Mouse (Mus musculus): ENCODE data around the gene Fbxl17. TPM values are rescaled to one million over a fixed set of nuclear protein-coding genes. Genes with fewer than 3 reads are reported as not detected.

The Fbxl17 gene
- polyA plus RNA-seq, 1 experiment from 2014 or later: 7.5 TPM

- Histone ChIP-seq H3K27ac (peak overlapping the region; percentile 13; the same call in 1 of the 2 replicates), H3K36me3 (no peaks in the 10 kb centered on the region)
- WGBS: 62% methylated on average over 13 of the region's 13 CpGs
Measured at GRCm38 (mm10) chr17:63402741-63403681, 96.8 kb downstream of the Fbxl17 start.

GRCm38 (mm10) chr17:63402170-63402569 lies 97.6 kb downstream of the Fbxl17 start:
- H3K4me3 ChIP-seq (replicated peaks): no peak overlapping the region
- no peaks in the 10 kb centered on the region for H3K36me3 ChIP-seq
- H3K9ac ChIP-seq (replicated peaks): no peak overlapping the region
- no peak for ATAC-seq (ENCODE audit: insufficient number of reproducible peaks, insufficient read depth, low FRiP score, low TSS enrichment, low read depth)
- no peak overlapping the region for H3K4me2 ChIP-seq
- no peaks in the 10 kb centered on the region for H3K27me3 ChIP-seq
- peaks cover 18% of the 10 kb centered on the region for H3K4me1 ChIP-seq (replicated peaks)
- 75% methylated on average over 3 of the region's 3 CpGs for WGBS
- H3K9me3 ChIP-seq: no peaks in the 10 kb centered on the region
- H3K27ac ChIP-seq: no peak overlapping the region

More at GRCm38 (mm10) chr17:63402741-63403681, 96.8 kb downstream of the Fbxl17 start:
- no peak overlapping the region for H3K4me3 ChIP-seq (replicated peaks)
- H3K27me3 ChIP-seq: no peaks in the 10 kb centered on the region
- H3K4me1 ChIP-seq (replicated peaks): peaks cover 18% of the 10 kb centered on the region
- H3K9ac ChIP-seq (replicated peaks): no peak overlapping the region
- no peak for ATAC-seq (ENCODE audit: insufficient number of reproducible peaks, insufficient read depth, low FRiP score, low TSS enrichment, low read depth)
- no peaks in the 10 kb centered on the region for H3K9me3 ChIP-seq
- H3K4me2 ChIP-seq: no peak overlapping the region

- Histone ChIP-seq H3K27me3 (no peaks in the 10 kb centered on the region), H3K9me3 (no peaks in the 10 kb centered on the region)
- 80% methylated on average over 5 of the region's 5 CpGs for WGBS
Measured at GRCm38 (mm10) chr17:63400640-63401039, 99.2 kb downstream of the Fbxl17 start.

GRCm38 (mm10) chr17:63399816-63400215 lies 100.0 kb downstream of the Fbxl17 start:
- Histone ChIP-seq H3K4me2 (no peak overlapping the region), H3K9ac (replicated peaks) (no peak overlapping the region), H3K9me3 (no peaks in the 10 kb centered on the region), H3K36me3 (no peaks in the 10 kb centered on the region), H3K27me3 (no peaks in the 10 kb centered on the region), H3K4me1 (replicated peaks) (peaks cover 10% of the 10 kb centered on the region), H3K27ac (no peak overlapping the region), H3K4me3 (replicated peaks) (no peak overlapping the region)
- no peak for ATAC-seq (ENCODE audit: insufficient number of reproducible peaks, insufficient read depth, low FRiP score, low TSS enrichment, low read depth)
- 90% methylated on average over 8 of the region's 8 CpGs for WGBS

More at GRCm38 (mm10) chr17:63400640-63401039, 99.2 kb downstream of the Fbxl17 start:
- Histone ChIP-seq H3K36me3 (no peaks in the 10 kb centered on the region), H3K4me3 (replicated peaks) (no peak overlapping the region), H3K27ac (no peak overlapping the region), H3K9ac (replicated peaks) (no peak overlapping the region), H3K4me2 (no peak overlapping the region), H3K4me1 (replicated peaks) (peaks cover 10% of the 10 kb centered on the region)
- ATAC-seq (ENCODE audit: insufficient number of reproducible peaks, insufficient read depth, low FRiP score, low TSS enrichment, low read depth): no peak

- H3K9ac ChIP-seq (replicated peaks): no peak overlapping the region
- no peaks in the 10 kb centered on the region for H3K27me3 ChIP-seq
- no peak for ATAC-seq (ENCODE audit: insufficient number of reproducible peaks, insufficient read depth, low FRiP score, low TSS enrichment, low read depth)
- no peaks in the 10 kb centered on the region for H3K9me3 ChIP-seq
- H3K4me2 ChIP-seq: no peak overlapping the region
- 92% methylated on average over 4 of the region's 4 CpGs for WGBS
- no peak overlapping the region for H3K27ac ChIP-seq
- H3K4me3 ChIP-seq (replicated peaks): no peak overlapping the region
- H3K4me1 ChIP-seq (replicated peaks): no peaks in the 10 kb centered on the region
- H3K36me3 ChIP-seq: no peaks in the 10 kb centered on the region
Measured at GRCm38 (mm10) chr17:63391506-63391905, 108.3 kb downstream of the Fbxl17 start.

- no peak overlapping the region for H3K4me2 ChIP-seq
- H3K9ac ChIP-seq (replicated peaks): no peak overlapping the region
- ATAC-seq (ENCODE audit: insufficient number of reproducible peaks, insufficient read depth, low FRiP score, low TSS enrichment, low read depth): no peak
- H3K9me3 ChIP-seq: no peaks in the 10 kb centered on the region
- no peaks in the 10 kb centered on the region for H3K27me3 ChIP-seq
- H3K4me3 ChIP-seq (replicated peaks): no peak overlapping the region
- WGBS: 85% methylated on average over 4 of the region's 4 CpGs
- no peaks in the 10 kb centered on the region for H3K36me3 ChIP-seq
- no peak overlapping the region for H3K27ac ChIP-seq
- H3K4me1 ChIP-seq (replicated peaks): no peaks in the 10 kb centered on the region
Measured at GRCm38 (mm10) chr17:63390951-63391350, 108.9 kb downstream of the Fbxl17 start.

- Histone ChIP-seq H3K9ac (replicated peaks) (no peak overlapping the region), H3K9me3 (no peaks in the 10 kb centered on the region), H3K27ac (no peak overlapping the region), H3K4me1 (replicated peaks) (peaks cover 10% of the 10 kb centered on the region), H3K4me2 (no peak overlapping the region), H3K4me3 (replicated peaks) (no peak overlapping the region), H3K27me3 (no peaks in the 10 kb centered on the region), H3K36me3 (0 out of 2 replicates have a peak, but pooled peaks cover 3% of the 10 kb centered on the region)
- WGBS: 90% methylated on average over 3 of the region's 3 CpGs
- ATAC-seq (ENCODE audit: insufficient number of reproducible peaks, insufficient read depth, low FRiP score, low TSS enrichment, low read depth): no peak
Measured at GRCm38 (mm10) chr17:63370977-63371376, 128.8 kb downstream of the Fbxl17 start.

- H3K9ac ChIP-seq (replicated peaks): no peak overlapping the region
- ATAC-seq (ENCODE audit: insufficient number of reproducible peaks, insufficient read depth, low FRiP score, low TSS enrichment, low read depth): no peak
- no peaks in the 10 kb centered on the region for H3K36me3 ChIP-seq
- H3K4me3 ChIP-seq (replicated peaks): no peak overlapping the region
- no peaks in the 10 kb centered on the region for H3K9me3 ChIP-seq
- H3K27ac ChIP-seq: no peak overlapping the region
- peaks cover 12% of the 10 kb centered on the region for H3K4me1 ChIP-seq (replicated peaks)
- WGBS: 73% methylated on average over 8 of the region's 8 CpGs
- no peaks in the 10 kb centered on the region for H3K27me3 ChIP-seq
- no peak overlapping the region for H3K4me2 ChIP-seq
Measured at GRCm38 (mm10) chr17:63369631-63370310, 130.0 kb downstream of the Fbxl17 start.

- no peak overlapping the region for H3K4me3 ChIP-seq (replicated peaks)
- no peaks in the 10 kb centered on the region for H3K27me3 ChIP-seq
- H3K36me3 ChIP-seq: no peaks in the 10 kb centered on the region
- H3K4me2 ChIP-seq: no peak overlapping the region
- no peak overlapping the region for H3K27ac ChIP-seq
- WGBS: 83% methylated on average over 6 of the region's 6 CpGs
- H3K9ac ChIP-seq (replicated peaks): no peak overlapping the region
- no peaks in the 10 kb centered on the region for H3K9me3 ChIP-seq
- H3K4me1 ChIP-seq (replicated peaks): peaks cover 15% of the 10 kb centered on the region
- ATAC-seq (ENCODE audit: insufficient number of reproducible peaks, insufficient read depth, low FRiP score, low TSS enrichment, low read depth): no peak
Measured at GRCm38 (mm10) chr17:63367476-63367875, 132.3 kb downstream of the Fbxl17 start.

- H3K36me3 ChIP-seq: no peaks in the 10 kb centered on the region
- H3K4me1 ChIP-seq (replicated peaks): peaks cover 15% of the 10 kb centered on the region
- H3K4me3 ChIP-seq (replicated peaks): no peak overlapping the region
- WGBS: 18% methylated on average over 11 of the region's 11 CpGs
- H3K27ac ChIP-seq: no peak overlapping the region
- H3K27me3 ChIP-seq: no peaks in the 10 kb centered on the region
- H3K9ac ChIP-seq (replicated peaks): no peak overlapping the region
- no peak for ATAC-seq (ENCODE audit: insufficient number of reproducible peaks, insufficient read depth, low FRiP score, low TSS enrichment, low read depth)
- H3K9me3 ChIP-seq: no peaks in the 10 kb centered on the region
- H3K4me2 ChIP-seq: peak overlapping the region; percentile 35; the same call in 1 of the 2 replicates
Measured at GRCm38 (mm10) chr17:63366045-63366444, 133.8 kb downstream of the Fbxl17 start.

GRCm38 (mm10) chr17:63364605-63365004 lies 135.2 kb downstream of the Fbxl17 start:
- Histone ChIP-seq H3K4me1 (replicated peaks) (peaks cover 15% of the 10 kb centered on the region), H3K4me2 (no peak overlapping the region), H3K36me3 (no peaks in the 10 kb centered on the region), H3K4me3 (replicated peaks) (no peak overlapping the region), H3K9me3 (no peaks in the 10 kb centered on the region), H3K9ac (replicated peaks) (no peak overlapping the region), H3K27me3 (no peaks in the 10 kb centered on the region), H3K27ac (no peak overlapping the region)
- ATAC-seq (ENCODE audit: insufficient number of reproducible peaks, insufficient read depth, low FRiP score, low TSS enrichment, low read depth): no peak
- 87% methylated on average over 7 of the region's 7 CpGs for WGBS

Measured in limb, embryonic 12.5 days (tissue).